Mouse (Mus musculus) erythroblast, embryonic 14.5 days (primary cell): Measurements from ENCODE around the gene Sgsh. TPM values are rescaled to one million over a fixed set of nuclear protein-coding genes. Genes with fewer than 3 reads are reported as not detected.

Experiments
- H3K27me3 ChIP-seq: 2 replicates; pipeline ENCODE4 v1.6.1; 2012; ENCODE audit warnings: inconsistent platforms; ENCODE audit not compliant: control insufficient read depth
- H3K36me3 ChIP-seq: 2 replicates; pipeline ENCODE4 v1.6.1; 2012; ENCODE audit warnings: mild to moderate bottlenecking, inconsistent platforms; ENCODE audit not compliant: control insufficient read depth
- H3K4me1 ChIP-seq: 2 replicates; pipeline ENCODE4 v1.6.1; 2012; ENCODE audit warnings: inconsistent platforms; ENCODE audit not compliant: control insufficient read depth
- H3K4me3 ChIP-seq: replicated peaks from 2 replicates; pipeline ENCODE3; 2012; ENCODE audit warnings: moderate library complexity, mild to moderate bottlenecking, inconsistent platforms
- H3K9me3 ChIP-seq: 2 replicates; pipeline ENCODE4 v1.6.1; 2012; ENCODE audit warnings: low read length, inconsistent platforms, mixed read lengths; ENCODE audit not compliant: control insufficient read depth
- GATA1 ChIP-seq: IDR thresholded peaks from 2 replicates; pipeline ENCODE4 v1.6.1; 2012; ENCODE audit warnings: low read length, inconsistent platforms, mixed read lengths
- TAL1 ChIP-seq: IDR thresholded peaks from 3 replicates; pipeline ENCODE4 v1.6.1; 2012; ENCODE audit warnings: low read length, inconsistent platforms, mixed read lengths
- polyA plus RNA-seq: library from polyadenylated mRNA; stranded (reverse); fragments of >175 nt; gene quantifications from 2 replicates; pipeline ENCODE4 v1.2.3, GENCODE M21; 2012

Sgsh gene
- polyA plus RNA-seq, 1 experiment = 0.15 TPM

DNA sequence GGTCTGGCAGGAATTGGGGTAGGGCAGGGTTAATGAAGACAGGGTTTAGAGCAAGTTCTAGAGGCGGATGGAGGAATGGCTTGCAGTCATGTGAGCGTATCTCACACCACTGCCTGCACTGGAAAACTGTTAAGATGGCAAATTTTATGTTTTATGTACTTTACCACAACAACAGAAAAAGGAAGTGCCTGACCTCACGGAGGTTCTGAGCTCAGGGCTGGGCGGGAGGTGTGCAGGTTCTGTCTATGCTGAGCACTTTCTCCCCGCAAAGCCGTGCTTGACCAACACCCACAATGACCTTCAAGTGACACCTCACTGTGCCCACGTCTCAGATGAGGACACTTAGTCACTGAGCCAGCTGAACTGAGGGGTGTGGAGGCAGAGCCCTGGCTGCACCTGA lies 3.2 kb downstream of the Sgsh start:
- Histone ChIP-seq H3K36me3 (no peaks in the 10 kb centered on the region; the same call in 1 of the 2 replicates), H3K27me3 (peaks cover 6% of the 10 kb centered on the region), H3K4me3 (no peak overlapping the region), H3K9me3 (no peaks in the 10 kb centered on the region), H3K4me1 (peaks cover 32% of the 10 kb centered on the region)
- TF ChIP-seq GATA1 (no peak), TAL1 (no peak)

DNA sequence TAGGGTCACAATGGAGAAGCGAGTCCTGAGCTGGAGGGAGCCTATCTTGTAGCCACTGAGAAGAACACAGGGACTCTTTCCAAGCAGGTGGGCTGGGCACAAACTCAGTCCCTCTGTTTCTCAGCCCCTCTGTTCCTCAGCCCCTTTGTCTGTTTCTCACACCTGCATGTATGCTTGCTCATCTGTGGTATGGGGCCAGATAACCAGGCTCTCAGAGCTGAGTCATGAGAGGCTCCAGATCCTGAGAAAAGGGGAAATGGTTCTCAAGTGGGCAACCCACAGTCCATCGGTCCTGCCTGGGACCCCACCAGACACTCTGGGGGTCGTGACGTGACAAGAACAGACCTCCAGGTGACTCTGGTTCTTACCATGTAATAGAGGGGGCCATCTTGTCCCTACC lies 8.2 kb downstream of the Sgsh start:
- Histone ChIP-seq H3K27me3 (no peaks in the 10 kb centered on the region), H3K4me3 (no peak overlapping the region), H3K36me3 (peaks cover 7% of the 10 kb centered on the region), H3K4me1 (peaks cover 4% of the 10 kb centered on the region; the same call in 1 of the 2 replicates), H3K9me3 (no peaks in the 10 kb centered on the region)
- TF ChIP-seq TAL1 (no peak), GATA1 (no peak)

GRCm38 (mm10) chr11:119344865-119345264 lies 10.5 kb downstream of the Sgsh start:
- TF ChIP-seq TAL1 = no peak
- TF ChIP-seq GATA1 = no peak
- Histone ChIP-seq H3K9me3 (no peaks in the 10 kb centered on the region), H3K4me3 (no peak overlapping the region), H3K27me3 (no peaks in the 10 kb centered on the region), H3K4me1 (peaks cover 4% of the 10 kb centered on the region; the same call in 1 of the 2 replicates), H3K36me3 (peaks cover 7% of the 10 kb centered on the region)

DNA sequence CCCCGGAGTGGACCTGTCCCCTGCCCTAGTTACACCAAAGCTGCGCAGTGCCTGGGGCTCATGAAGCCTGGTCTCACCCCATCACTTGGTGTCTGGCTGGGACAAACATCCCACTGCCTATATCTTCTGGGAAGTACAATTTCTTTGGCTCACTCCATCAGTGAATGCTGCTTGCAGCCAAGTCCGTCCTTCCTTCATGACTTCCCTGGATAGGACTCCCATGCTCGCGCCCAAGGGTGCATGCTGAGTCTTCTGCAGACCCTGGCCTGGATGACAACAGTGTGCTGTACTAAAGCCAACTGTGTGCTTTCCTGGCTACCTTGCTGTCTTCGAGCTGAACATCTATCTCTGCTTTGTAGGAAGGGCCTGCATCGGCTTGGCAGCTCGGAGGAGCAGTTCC lies 11.2 kb downstream of the Sgsh start:
- no peaks in the 10 kb centered on the region for H3K27me3 ChIP-seq

DNA sequence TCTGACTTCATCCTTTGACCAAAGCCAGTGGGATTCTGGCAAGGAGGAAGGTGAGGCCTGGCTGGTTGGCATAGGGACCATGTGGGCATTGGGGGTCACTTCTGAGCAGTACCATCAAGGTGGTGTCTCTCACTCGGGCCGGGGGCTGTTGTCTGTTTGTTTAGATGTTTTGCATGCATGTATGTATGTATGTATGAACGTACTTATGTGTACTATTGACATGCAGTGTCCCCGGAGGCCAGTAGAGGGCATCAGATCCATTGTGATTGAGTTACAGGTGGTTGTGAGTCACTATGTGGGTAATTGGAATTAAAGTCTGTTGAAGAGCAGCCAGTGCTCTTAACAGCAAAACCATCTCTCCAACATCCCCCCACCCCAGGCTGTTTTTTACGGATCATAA lies 15.7 kb downstream of the Sgsh start:
- no peaks in the 10 kb centered on the region for H3K27me3 ChIP-seq
- no peaks in the 10 kb centered on the region for H3K4me1 ChIP-seq
- H3K36me3 ChIP-seq = no peaks in the 10 kb centered on the region
- TF ChIP-seq TAL1 = no peak
- no peak for TF ChIP-seq GATA1
- H3K4me3 ChIP-seq = no peak overlapping the region
- H3K9me3 ChIP-seq = no peaks in the 10 kb centered on the region

More for the DNA sequence above, 11.2 kb downstream of the Sgsh start:
- TF ChIP-seq GATA1 = no peak
- TF ChIP-seq TAL1 = no peak
- no peak overlapping the region for H3K4me3 ChIP-seq
- peaks cover 7% of the 10 kb centered on the region for H3K36me3 ChIP-seq
- peaks cover 4% of the 10 kb centered on the region; the same call in 1 of the 2 replicates for H3K4me1 ChIP-seq
- H3K9me3 ChIP-seq = no peaks in the 10 kb centered on the region

- Histone ChIP-seq H3K27me3 (no peaks in the 10 kb centered on the region), H3K9me3 (no peaks in the 10 kb centered on the region), H3K4me3 (no peak overlapping the region), H3K4me1 (no peaks in the 10 kb centered on the region), H3K36me3 (no peaks in the 10 kb centered on the region)
- TF ChIP-seq TAL1 = no peak
- TF ChIP-seq GATA1 = no peak
Measured at GRCm38 (mm10) chr11:119339179-119339578, 16.2 kb downstream of the Sgsh start.

DNA sequence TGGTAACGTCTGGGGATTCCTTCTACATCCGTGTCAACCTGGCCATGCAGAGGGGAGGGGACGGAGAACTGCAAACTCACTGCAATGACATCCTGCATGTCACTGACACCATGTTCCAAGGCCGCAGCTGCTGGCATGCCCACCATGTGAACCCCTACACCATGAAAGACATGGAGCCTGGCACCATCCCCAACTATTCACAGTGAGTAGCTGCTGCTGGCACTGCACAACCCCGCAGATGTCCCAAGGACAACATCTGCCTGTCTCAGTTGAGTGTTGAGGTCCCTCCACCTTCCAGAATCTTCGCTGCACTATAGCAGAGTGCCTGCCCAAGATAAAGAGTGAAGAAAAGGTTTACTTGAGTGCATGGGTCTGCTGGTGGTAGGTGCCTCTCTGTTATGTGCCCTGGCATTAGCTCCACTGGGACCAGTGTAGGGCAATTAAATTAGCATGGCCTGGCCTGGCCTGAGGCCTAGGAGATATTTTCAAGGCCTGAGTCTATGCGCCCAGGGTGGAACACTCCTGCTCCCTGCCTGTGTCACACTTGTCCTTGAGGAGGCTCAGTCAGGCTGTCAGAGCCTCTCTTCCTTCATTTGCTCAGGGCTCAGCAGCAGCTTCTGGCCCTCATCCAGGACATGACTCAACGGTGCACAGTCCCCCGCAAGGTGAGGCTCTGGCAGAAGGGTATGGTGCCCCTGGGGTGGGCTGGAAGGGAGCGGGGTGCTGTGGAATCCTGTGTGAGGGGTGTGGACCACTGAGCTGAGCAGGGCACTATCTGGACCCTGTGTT lies 16.9 kb downstream of the Sgsh start:
- Histone ChIP-seq H3K27me3 (no peaks in the 10 kb centered on the region), H3K4me1 (no peaks in the 10 kb centered on the region), H3K9me3 (no peaks in the 10 kb centered on the region), H3K4me3 (no peak overlapping the region), H3K36me3 (no peaks in the 10 kb centered on the region)
- TF ChIP-seq GATA1 = no peak
- TF ChIP-seq TAL1 = no peak

DNA sequence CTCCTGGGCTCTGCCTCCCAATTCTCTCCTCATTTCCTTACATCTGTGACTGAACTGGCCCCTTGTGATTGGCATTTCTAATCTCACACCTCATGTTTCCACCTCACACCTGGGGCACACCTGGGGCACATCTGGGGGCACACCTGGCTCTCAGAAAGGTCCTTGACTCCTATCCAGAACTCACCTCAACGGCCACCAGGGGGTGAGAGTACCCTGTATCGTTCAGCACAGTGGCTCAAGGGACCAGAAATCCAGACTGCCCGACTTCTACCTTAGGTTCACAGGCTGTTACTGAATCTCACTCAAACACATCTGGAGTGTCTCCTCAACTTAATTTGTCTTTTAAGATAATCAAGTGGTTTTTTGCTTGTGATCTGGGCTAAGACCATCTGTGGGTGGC lies 23.4 kb downstream of the Sgsh start:
- Histone ChIP-seq H3K27me3 (0 out of 2 replicates have a peak, but pooled peaks cover 4% of the 10 kb centered on the region), H3K9me3 (no peaks in the 10 kb centered on the region), H3K4me3 (no peak overlapping the region), H3K36me3 (no peaks in the 10 kb centered on the region), H3K4me1 (no peaks in the 10 kb centered on the region)
- TF ChIP-seq TAL1 (no peak), GATA1 (no peak)

GRCm38 (mm10) chr11:119330592-119330991 lies 24.7 kb downstream of the Sgsh start:
- Histone ChIP-seq H3K4me1 (no peaks in the 10 kb centered on the region), H3K9me3 (no peaks in the 10 kb centered on the region), H3K27me3 (0 out of 2 replicates have a peak, but pooled peaks cover 4% of the 10 kb centered on the region), H3K4me3 (no peak overlapping the region), H3K36me3 (no peaks in the 10 kb centered on the region)
- TF ChIP-seq TAL1 (no peak), GATA1 (no peak)
